Mouse (Mus musculus) lung, adult 2 months (tissue): ENCODE data around the gene Cers3. TPM values are rescaled to one million over a fixed set of nuclear protein-coding genes. Genes with fewer than 3 reads are reported as not detected.
A peak's percentile ranks its signal among the peaks of the same experiment; 100 is the strongest.

Experiments used
- DNase-seq: peaks from one replicate; pipeline ENCODE4 v3.0.0; 2022
- H3K4me1 ChIP-seq: fragments of 200-500 bp; 2 replicates; pipeline ENCODE4 v1.6.1; 2011; ENCODE audit warnings: low read length; ENCODE audit not compliant: control insufficient read depth, insufficient read depth
- H3K4me3 ChIP-seq: fragments of 200-500 bp; replicated peaks from 2 replicates; pipeline ENCODE3; 2011; ENCODE audit warnings: low read depth, mild to moderate bottlenecking, control low read depth, low read length; ENCODE audit errors: extremely low read depth
- CTCF ChIP-seq: fragments of 200-500 bp; IDR thresholded peaks from 2 replicates; pipeline ENCODE4 v1.5.1; 2011; ENCODE audit warnings: mild to moderate bottlenecking, low read length, control low read depth; ENCODE audit not compliant: insufficient read depth
- POLR2A ChIP-seq: fragments of 200-500 bp; IDR thresholded peaks from 2 replicates; pipeline ENCODE4 v1.6.1; 2011; ENCODE audit warnings: low read depth, mild to moderate bottlenecking, control low read depth, low read length, borderline replicate concordance; ENCODE audit errors: extremely low read depth
- WGBS: fragments of 180-500 bp; shearing (Covaris S2); methylation state at CpG from one replicate; pipeline ENCODE4 v1.1.7; 2018; 5-methylcytosine and 5-hydroxymethylcytosine counted together
- polyA plus RNA-seq: library from polyadenylated mRNA; depleted of rRNA; stranded (reverse); fragments of >200 nt; gene quantifications from 2 replicates; pipeline ENCODE4 v1.2.3, GENCODE M21; 2012

The Cers3 gene
- polyA plus RNA-seq, 1 experiment: 9.0 TPM

DNA sequence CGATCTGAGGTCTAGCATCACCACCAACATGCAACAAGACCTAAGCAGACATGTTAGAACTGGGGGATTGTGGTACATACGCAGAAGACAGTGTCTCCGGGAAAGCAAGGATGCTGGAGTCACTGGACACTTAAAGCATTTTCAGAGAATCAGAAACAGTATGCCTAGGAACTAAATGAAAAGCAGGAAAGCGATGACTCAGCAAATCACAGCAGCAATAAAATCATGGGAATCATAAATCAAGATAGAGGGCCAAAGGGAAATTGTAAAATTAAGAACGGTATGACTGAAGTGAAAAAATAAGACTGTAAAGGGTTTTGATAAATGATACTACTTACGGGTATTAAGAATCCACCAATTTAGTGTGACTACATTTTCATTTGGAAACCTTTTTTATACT is 27.9 kb downstream of the Cers3 start:
- no peak for DNase-seq
- Histone ChIP-seq H3K4me3 (no peak overlapping the region), H3K4me1 (no peaks in the 10 kb centered on the region)
- 84% methylated on average over 6 of the region's 6 CpGs for WGBS
- no peak for TF ChIP-seq POLR2A
- no peak for TF ChIP-seq CTCF

DNA sequence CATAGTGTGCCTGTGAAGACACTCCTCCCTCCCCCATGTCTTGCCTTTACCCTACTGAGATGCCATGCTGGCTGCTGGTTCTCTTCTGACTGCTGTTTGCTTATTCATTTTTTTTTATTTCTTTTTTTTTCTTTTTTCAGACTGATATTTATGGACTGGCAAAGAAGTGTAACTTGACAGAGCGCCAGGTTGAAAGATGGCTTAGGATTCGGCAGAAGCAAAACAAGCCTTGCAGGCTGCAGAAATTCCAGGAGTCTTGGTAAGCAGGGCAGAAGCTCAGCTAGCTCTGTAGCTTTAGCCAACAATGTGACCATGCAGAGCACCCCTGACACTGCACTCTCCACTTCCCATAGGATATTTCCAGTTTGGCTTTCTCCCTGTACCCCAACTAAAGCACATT is 36.1 kb downstream of the Cers3 start:
- no peaks in the 10 kb centered on the region for H3K4me1 ChIP-seq
- no peak for TF ChIP-seq POLR2A
- DNase-seq: no peak
- H3K4me3 ChIP-seq: no peak overlapping the region
- WGBS: 34% methylated on average over 2 of the region's 2 CpGs

DNA sequence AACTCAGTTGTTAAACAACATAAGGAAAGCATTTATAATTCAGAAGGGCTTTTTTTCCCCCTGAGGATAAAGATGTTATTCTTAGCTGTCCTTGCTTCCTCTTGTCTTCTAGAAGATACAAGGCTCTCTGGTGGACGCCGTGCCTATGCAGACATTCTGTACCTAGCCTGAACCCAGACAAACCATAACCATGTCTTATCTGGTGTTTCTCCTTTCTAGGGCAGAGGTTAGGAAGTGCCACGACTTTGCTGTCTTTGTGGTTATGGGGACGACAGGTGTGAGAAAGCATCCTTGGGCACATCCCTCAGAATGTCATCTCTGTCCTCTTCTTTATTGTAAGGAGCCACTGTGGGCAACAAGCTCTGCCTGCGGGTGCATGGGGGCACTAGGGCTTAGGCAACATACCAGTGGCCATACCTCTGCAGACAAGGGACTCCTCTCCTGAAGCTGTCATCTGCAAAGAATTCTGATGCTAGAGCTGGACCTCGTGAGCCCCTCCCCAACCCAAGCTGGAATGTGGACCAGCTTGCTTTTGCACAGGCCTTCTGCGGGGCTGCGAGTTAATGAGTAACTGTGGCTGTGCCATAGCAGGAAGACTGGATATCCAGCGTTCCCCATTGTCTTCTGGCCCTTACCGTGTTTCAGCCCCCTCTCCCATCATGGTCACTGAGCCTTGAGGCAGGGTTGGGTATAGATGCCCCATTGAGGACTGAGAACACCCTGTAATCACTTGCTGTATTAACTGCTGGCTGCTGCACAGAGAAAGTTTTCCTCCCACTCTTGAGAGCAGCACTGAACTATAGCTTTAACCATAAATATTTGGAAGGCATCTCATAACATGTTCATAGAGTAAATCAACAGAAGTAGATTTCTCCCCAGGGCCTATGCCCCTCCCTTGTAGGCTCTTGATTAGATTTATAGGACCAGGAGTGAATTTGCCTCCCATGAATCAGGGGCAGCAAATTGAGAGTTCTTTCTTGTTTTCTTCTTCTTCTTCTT is 36.9 kb downstream of the Cers3 start:
- no peak for DNase-seq
- Histone ChIP-seq H3K4me1 (no peaks in the 10 kb centered on the region), H3K4me3 (no peak overlapping the region)
- no peak for TF ChIP-seq POLR2A
- TF ChIP-seq CTCF: no peak
- 57% methylated on average over 10 of the region's 10 CpGs for WGBS

DNA sequence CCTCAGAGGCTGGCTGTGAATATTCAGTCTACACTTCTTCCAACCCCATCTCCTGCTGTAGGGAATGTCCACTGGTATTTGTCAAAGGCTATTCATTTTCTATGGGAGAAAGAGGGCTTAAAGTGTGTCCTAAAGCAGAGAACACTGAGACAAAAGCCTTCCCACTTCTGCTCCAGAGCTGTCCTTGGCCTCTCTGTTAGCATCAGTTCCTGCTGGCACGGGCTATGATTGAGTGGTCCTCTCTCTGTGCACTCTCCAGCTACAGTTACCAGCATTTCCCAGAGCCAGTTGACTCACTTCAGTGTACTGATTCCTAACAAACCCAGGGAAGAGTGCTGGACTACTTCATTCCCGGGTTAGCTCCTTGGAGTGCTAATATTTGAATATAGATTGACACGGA is 43.2 kb downstream of the Cers3 start:
- WGBS: 47% methylated on average over 3 of the region's 3 CpGs
- Histone ChIP-seq H3K4me1 (no peaks in the 10 kb centered on the region), H3K4me3 (no peak overlapping the region)
- no peak for DNase-seq
- TF ChIP-seq CTCF (no peak), POLR2A (no peak)

DNA sequence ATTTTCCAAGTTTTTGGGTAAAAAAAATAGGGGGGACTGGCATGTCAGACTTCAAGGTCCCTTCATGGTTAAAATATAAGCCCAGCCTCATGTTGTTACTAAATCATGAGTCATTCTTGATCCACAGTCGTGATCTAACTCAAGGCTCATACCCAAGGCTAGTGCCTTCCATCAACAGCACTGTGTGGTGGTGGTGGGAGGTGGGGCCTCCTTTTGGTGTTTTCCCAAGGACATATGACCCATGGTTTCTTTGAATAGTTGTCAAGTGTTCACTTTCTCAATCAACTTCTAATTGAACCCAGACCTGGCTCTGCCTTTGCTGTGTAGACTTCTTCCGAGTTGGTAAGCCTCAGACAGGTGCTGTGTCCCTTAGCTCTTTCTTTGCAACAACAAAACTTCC is 44.5 kb downstream of the Cers3 start:
- Histone ChIP-seq H3K4me1 (no peaks in the 10 kb centered on the region), H3K4me3 (no peak overlapping the region)
- TF ChIP-seq CTCF (no peak), POLR2A (no peak)
- DNase-seq: no peak
- WGBS: 67% methylated on average over 2 of the region's 2 CpGs

DNA sequence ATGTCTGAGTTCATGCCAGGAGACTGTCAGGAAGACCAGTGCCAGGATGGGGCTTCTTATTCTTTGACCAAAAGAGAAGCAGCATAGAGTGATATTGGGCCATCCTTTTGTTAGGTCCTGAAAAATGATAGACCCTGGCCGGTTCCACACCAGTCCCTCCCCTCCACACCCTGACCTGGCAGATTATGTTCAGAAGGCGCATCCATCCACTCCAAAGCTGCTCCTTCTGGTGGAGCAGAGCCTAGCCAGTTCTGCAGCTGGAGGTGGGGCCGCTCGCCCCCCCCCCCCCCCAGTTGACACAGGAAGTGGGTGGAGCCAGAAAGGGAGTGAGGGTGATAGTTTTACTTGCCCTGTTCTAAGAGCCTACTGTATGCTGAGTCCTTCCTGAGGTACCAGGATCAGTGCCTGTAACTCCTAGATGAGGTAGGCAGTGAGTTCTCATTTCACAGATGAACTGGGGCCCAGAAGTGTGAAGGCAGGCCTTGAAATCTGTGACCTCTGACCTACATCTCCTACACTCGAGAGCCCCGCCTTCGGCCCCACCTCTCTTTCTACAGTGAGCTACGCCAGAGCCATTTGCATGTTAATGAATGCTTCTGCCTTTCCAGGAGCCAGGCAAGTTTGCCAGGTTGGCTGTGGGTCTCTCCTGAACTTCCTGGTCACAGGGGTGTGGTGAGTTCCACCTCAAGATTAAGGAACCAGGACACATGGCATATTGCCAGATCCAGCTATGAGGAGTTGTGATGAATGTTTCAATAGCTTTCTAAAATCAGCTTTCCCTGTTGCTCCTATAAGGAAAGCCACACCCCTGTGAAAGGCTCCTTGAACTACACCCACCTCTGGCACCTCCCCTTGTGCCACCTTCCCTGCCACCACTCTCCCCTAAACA is 46.8 kb downstream of the Cers3 start:
- Histone ChIP-seq H3K4me1 (no peaks in the 10 kb centered on the region), H3K4me3 (no peak overlapping the region)
- WGBS: 43% methylated on average over 8 of the region's 8 CpGs
- DNase-seq: peak; percentile 19
- TF ChIP-seq CTCF (no peak), POLR2A (no peak)

DNA sequence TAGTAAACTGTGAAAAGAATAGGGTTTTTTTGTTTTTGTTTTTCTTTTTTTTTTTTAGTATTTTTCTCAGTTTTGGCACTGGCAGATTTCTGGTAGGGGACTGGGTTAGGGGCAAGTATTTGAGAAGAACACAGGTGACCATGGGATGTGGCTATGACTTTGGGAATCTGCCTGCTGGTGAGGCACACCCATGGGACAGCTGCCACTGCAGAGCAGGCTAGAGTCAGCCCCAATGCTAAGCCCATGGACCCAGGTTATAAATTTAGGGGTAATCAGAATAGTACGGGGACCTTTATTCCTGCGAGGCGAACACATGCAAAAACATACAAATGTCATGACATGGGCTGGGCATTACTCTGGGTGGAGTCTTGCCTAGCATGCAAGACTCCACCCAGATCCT is 47.7 kb downstream of the Cers3 start:
- Histone ChIP-seq H3K4me1 (no peaks in the 10 kb centered on the region), H3K4me3 (no peak overlapping the region)
- no peak for TF ChIP-seq CTCF
- TF ChIP-seq POLR2A: no peak
- DNase-seq: no peak
- 93% methylated on average over 3 of the region's 3 CpGs for WGBS

DNA sequence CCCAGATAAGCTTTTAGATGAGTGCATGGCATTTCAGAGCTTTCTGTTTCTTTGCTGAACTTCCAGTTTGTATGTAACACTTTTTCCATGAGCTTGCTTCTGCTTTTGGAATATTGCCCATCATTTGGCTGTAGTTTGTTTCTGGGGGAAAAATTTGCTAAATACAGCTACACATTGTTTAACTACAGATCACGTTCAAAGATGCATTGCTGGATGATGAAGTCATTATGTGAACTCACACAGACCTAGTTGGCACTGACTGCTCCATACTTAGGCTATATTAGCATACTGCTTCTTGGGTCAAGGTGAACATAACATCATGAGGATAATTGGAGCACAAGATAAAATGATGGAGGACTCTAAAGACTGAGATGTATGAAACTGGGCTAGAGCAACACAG is 53.6 kb downstream of the Cers3 start:
- DNase-seq: no peak
- WGBS: 11% methylated on average over 1 of the region's 1 CpGs
- no peak for TF ChIP-seq CTCF
- no peak overlapping the region for H3K4me3 ChIP-seq
- no peaks in the 10 kb centered on the region; the same call in 1 of the 2 replicates for H3K4me1 ChIP-seq

DNA sequence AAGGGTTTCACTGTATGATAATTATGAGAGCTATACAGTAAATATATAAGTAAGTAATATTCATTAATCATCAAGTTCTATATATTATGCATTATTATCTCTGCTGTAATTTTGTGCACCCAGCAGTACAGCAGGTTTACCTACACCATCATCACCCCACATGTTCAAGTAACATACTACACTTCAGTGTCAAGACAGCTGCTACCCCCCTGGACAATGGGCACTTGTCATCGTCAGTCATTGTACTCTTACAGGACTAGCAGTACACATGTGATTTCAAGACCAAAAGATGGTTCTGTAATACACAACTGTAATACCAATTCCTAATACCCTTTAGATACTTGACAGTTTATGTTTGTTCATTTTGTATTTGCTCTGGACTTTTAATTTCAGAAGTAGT is 54.0 kb downstream of the Cers3 start:
- no peak for DNase-seq
- H3K4me1 ChIP-seq: no peaks in the 10 kb centered on the region; the same call in 1 of the 2 replicates
- 67% methylated on average over 1 of the region's 1 CpGs for WGBS
- TF ChIP-seq CTCF: no peak
- TF ChIP-seq POLR2A: no peak
- no peak overlapping the region for H3K4me3 ChIP-seq
